Mouse (Mus musculus) intestine, postnatal 0 days (tissue): Measurements from ENCODE around the gene Macrod1. TPM values are rescaled to one million over a fixed set of nuclear protein-coding genes. Genes with fewer than 3 reads are reported as not detected.

Experiments
- ATAC-seq: fragments of 200-750 bp; cut with Nextera tagmentation; 2 replicates; pipeline ENCODE4 v1.8.0; 2017; ENCODE audit warnings: mild to moderate bottlenecking, moderate TSS enrichment, moderate library complexity
- H3K27ac ChIP-seq: fragments of 300-500 bp; sonication (generic); 2 replicates; pipeline ENCODE4 v1.5.1; 2014; ENCODE audit warnings: mild to moderate bottlenecking, low read depth, low read length, moderate library complexity
- H3K27me3 ChIP-seq: fragments of 300-500 bp; sonication (generic); replicated peaks from 2 replicates; pipeline ENCODE4 v1.6.1; 2014; ENCODE audit warnings: low read length, mixed read lengths; ENCODE audit not compliant: control insufficient read depth, insufficient read depth
- H3K36me3 ChIP-seq: fragments of 300-500 bp; sonication (generic); 2 replicates; pipeline ENCODE4 v1.6.1; 2014; ENCODE audit warnings: mild to moderate bottlenecking, moderate library complexity; ENCODE audit not compliant: control insufficient read depth, insufficient read depth
- H3K4me1 ChIP-seq: fragments of 300-500 bp; sonication (generic); replicated peaks from 2 replicates; pipeline ENCODE4 v1.6.1; 2014; ENCODE audit warnings: antibody characterized with exemption, low read length, mixed read lengths; ENCODE audit not compliant: control insufficient read depth, insufficient read depth
- H3K4me2 ChIP-seq: fragments of 300-500 bp; sonication (generic); replicated peaks from 2 replicates; pipeline ENCODE4 v1.6.1; 2014; ENCODE audit warnings: low read depth, mild to moderate bottlenecking, moderate library complexity
- H3K4me3 ChIP-seq: fragments of 300-500 bp; sonication (generic); 2 replicates; pipeline ENCODE4 v1.5.1; 2014; ENCODE audit warnings: low read depth, low read length
- H3K9ac ChIP-seq: fragments of 300-500 bp; sonication (generic); 2 replicates; pipeline ENCODE4 v1.6.1; 2014; ENCODE audit warnings: mild to moderate bottlenecking, low read depth, low read length
- H3K9me3 ChIP-seq: fragments of 300-500 bp; sonication (generic); 2 replicates; pipeline ENCODE4 v1.6.1; 2016; ENCODE audit warnings: mixed run types; ENCODE audit not compliant: control insufficient read depth
- CTCF ChIP-seq: sonication (generic); IDR thresholded peaks from 2 replicates; pipeline ENCODE4 v1.5.1; 2016; ENCODE audit warnings: low read depth, mild to moderate bottlenecking, control low read depth, antibody characterized with exemption, moderate library complexity
- WGBS: fragments of 180-500 bp; shearing (Covaris S2); extraction: QIAGEN DNeasy Blood & Tissue Kit; methylation state at CpG from one replicate; pipeline ENCODE4 v1.1.7; 2014; 5-methylcytosine and 5-hydroxymethylcytosine counted together
- polyA plus RNA-seq: library from polyadenylated mRNA; unstranded; fragments of >200 nt; fragmentation: Nextera tagmentation; extraction: Ambion mirVana; gene quantifications from 2 replicates; pipeline ENCODE4 v1.2.1, GENCODE M21; 2015

Macrod1 gene
- polyA plus RNA-seq, 1 experiment from 2014 or later, result 15.1 TPM

GRCm38 (mm10) chr19:7180756-7181405, 124.3 kb downstream of the Macrod1 start:
- WGBS, result 93% methylated on average over 8 of the region's 8 CpGs
- Histone ChIP-seq H3K36me3 (no peaks in the 10 kb centered on the region), H3K9ac (no peak overlapping the region), H3K27ac (no peak overlapping the region), H3K4me3 (no peak overlapping the region), H3K9me3 (no peaks in the 10 kb centered on the region), H3K4me2 (no peak overlapping the region), H3K4me1 (peaks cover 7% of the 10 kb centered on the region; the same call in 1 of the 2 replicates), H3K27me3 (no peaks in the 10 kb centered on the region)
- no peak for TF ChIP-seq CTCF
- ATAC-seq, result no peak

- 73% methylated on average over 7 of the region's 7 CpGs for WGBS
- no peaks in the 10 kb centered on the region for H3K36me3 ChIP-seq
- no peak overlapping the region for H3K4me3 ChIP-seq
- no peak overlapping the region for H3K4me2 ChIP-seq
- no peak for ATAC-seq
- H3K27ac ChIP-seq, result no peak overlapping the region
- H3K27me3 ChIP-seq, result no peaks in the 10 kb centered on the region
- H3K9ac ChIP-seq, result no peak overlapping the region
- H3K4me1 ChIP-seq, result peaks cover 7% of the 10 kb centered on the region; the same call in 1 of the 2 replicates
- H3K9me3 ChIP-seq, result no peaks in the 10 kb centered on the region
- TF ChIP-seq CTCF, result no peak
Observed at GRCm38 (mm10) chr19:7181496-7181895, 124.9 kb downstream of the Macrod1 start.

GRCm38 (mm10) chr19:7182273-7182949, 125.8 kb downstream of the Macrod1 start:
- H3K9ac ChIP-seq, result no peak overlapping the region
- no peaks in the 10 kb centered on the region for H3K27me3 ChIP-seq
- TF ChIP-seq CTCF, result no peak
- WGBS, result 11% methylated on average over 23 of the region's 23 CpGs
- H3K4me2 ChIP-seq, result peak overlapping the region; percentile 54
- peak; percentile 58 for ATAC-seq
- peaks cover 7% of the 10 kb centered on the region; the same call in 1 of the 2 replicates for H3K4me1 ChIP-seq
- no peak overlapping the region for H3K4me3 ChIP-seq
- H3K36me3 ChIP-seq, result no peaks in the 10 kb centered on the region
- H3K27ac ChIP-seq, result no peak overlapping the region
- H3K9me3 ChIP-seq, result no peaks in the 10 kb centered on the region

- ATAC-seq, result no peak
- Histone ChIP-seq H3K4me1 (peaks cover 7% of the 10 kb centered on the region; the same call in 1 of the 2 replicates), H3K36me3 (no peaks in the 10 kb centered on the region), H3K9me3 (no peaks in the 10 kb centered on the region), H3K9ac (no peak overlapping the region), H3K4me3 (no peak overlapping the region), H3K4me2 (no peak overlapping the region), H3K27ac (no peak overlapping the region), H3K27me3 (no peaks in the 10 kb centered on the region)
- no peak for TF ChIP-seq CTCF
- WGBS, result 86% methylated on average over 11 of the region's 11 CpGs
Observed at GRCm38 (mm10) chr19:7183419-7183818, 126.8 kb downstream of the Macrod1 start.

- Histone ChIP-seq H3K27ac (no peak overlapping the region), H3K4me1 (peaks cover 7% of the 10 kb centered on the region; the same call in 1 of the 2 replicates), H3K4me2 (peak overlapping the region; percentile 10; the same call in 1 of the 2 replicates), H3K9ac (no peak overlapping the region), H3K36me3 (no peaks in the 10 kb centered on the region), H3K27me3 (no peaks in the 10 kb centered on the region), H3K9me3 (no peaks in the 10 kb centered on the region), H3K4me3 (no peak overlapping the region)
- no peak for ATAC-seq
- no peak for TF ChIP-seq CTCF
- 46% methylated on average over 4 of the region's 4 CpGs for WGBS
Observed at GRCm38 (mm10) chr19:7185059-7185458, 128.4 kb downstream of the Macrod1 start.

- ATAC-seq, result no peak
Observed at GRCm38 (mm10) chr19:7185715-7186291, 129.2 kb downstream of the Macrod1 start.

More at GRCm38 (mm10) chr19:7185715-7186291, 129.2 kb downstream of the Macrod1 start:
- no peaks in the 10 kb centered on the region for H3K36me3 ChIP-seq
- H3K4me2 ChIP-seq, result peak overlapping the region; percentile 10
- no peak overlapping the region for H3K27ac ChIP-seq
- H3K9me3 ChIP-seq, result no peaks in the 10 kb centered on the region
- 22% methylated on average over 18 of the region's 18 CpGs for WGBS
- no peak overlapping the region for H3K9ac ChIP-seq
- no peaks in the 10 kb centered on the region for H3K27me3 ChIP-seq
- TF ChIP-seq CTCF, result no peak
- H3K4me3 ChIP-seq, result no peak overlapping the region
- H3K4me1 ChIP-seq, result peaks cover 7% of the 10 kb centered on the region; the same call in 1 of the 2 replicates
